Mouse (Mus musculus) olfactory bulb, adult 2 months (tissue): ENCODE measurements around the gene Ankfn1.

ENCODE experiments used
- CTCF ChIP-seq: fragments of 200-500 bp; IDR thresholded peaks from 2 replicates; pipeline ENCODE4 v1.5.1; 2012; ENCODE audit warnings: low read depth, mild to moderate bottlenecking, low read length, moderate library complexity; ENCODE audit not compliant: insufficient read depth
- POLR2A ChIP-seq: fragments of 200-500 bp; IDR thresholded peaks from 2 replicates; pipeline ENCODE4 v1.6.1; 2012; ENCODE audit warnings: mild to moderate bottlenecking, low read depth, low read length, moderate library complexity; ENCODE audit not compliant: insufficient read depth

- TF ChIP-seq POLR2A (no peak), CTCF (no peak)
These were observed 368.7 kb downstream of the Ankfn1 start for GRCm38 (mm10) chr11:89408774-89409173.
